Mouse (Mus musculus): ENCODE data around the gene Olfr95. TPM values are rescaled to one million over a fixed set of nuclear protein-coding genes. Genes with fewer than 3 reads are reported as not detected.

Olfr95 gene
- total and polyA plus RNA-seq, 3 experiments, result 0.05 TPM; not detected in 2

DNA sequence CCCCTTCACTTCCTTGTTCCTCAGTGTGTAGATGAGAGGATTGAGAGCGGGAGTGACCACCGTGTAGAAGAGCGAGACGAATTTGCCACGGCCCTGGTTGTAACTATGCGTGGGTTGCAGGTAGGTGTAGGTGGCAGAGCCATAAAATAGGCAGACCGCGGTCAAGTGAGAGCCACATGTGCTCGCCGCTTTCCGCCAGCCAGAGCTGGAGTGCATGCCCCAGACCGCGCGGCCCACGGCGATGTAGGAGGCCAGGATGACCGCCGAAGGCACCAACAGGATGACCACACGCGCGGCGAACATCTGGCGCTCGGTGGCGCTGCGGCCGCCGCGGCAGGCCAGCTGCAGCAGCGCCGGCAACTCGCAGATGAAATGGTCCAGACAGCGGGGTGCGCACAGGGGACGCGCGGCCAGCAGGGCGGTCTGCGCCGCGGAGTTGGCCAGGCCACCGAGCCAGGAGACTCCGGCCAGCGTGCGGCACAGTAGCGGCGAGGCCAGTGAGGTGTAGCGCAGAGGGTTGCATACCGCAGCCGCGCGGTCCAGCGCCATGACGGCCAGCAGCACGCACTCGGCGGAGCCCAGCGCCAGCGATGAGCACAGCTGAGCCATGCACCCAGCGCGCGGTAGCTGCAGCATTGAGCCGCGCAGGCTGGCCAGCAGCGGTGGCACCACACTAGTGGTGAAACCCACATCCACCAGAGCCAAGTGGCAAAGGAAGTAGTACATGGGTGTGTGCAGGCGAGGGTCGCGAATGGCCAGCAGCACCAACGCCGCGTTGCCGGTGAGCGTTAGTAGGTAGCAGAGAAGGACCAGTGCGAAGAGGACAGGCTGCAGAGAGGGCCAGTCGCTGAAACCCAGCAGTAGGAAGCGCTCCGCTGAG, 15.8 kb downstream of the Olfr95 start:
- Histone ChIP-seq H3K36me3 (replicated peaks) (no peaks in the 10 kb centered on the region), H3K4me1 (ENCODE audit: insufficient read depth, low read depth, low read length) (no peaks in the 10 kb centered on the region), H3K4me3 (ENCODE audit: low read depth, low read length) (no peak overlapping the region; the same call in 1 of the 2 replicates), H3K9me3 (replicated peaks) (peaks cover 8% of the 10 kb centered on the region), H3K27me3 (ENCODE audit: insufficient read depth, low read length) (peaks cover 3% of the 10 kb centered on the region; the same call in 1 of the 2 replicates)
- DNase-seq (ENCODE audit: low spot score) (no peak), ATAC-seq (ENCODE audit: extremely low read depth, insufficient number of reproducible peaks, low FRiP score, poor library complexity, severe bottlenecking) (no peak)
- TF ChIP-seq CTCF (IDR thresholded peaks at IDR 0.05; ENCODE audit: low read depth, low read length) (no peak), TAL1 (conservative IDR thresholded peaks at IDR 0.05; ENCODE audit: low read depth, low read length) (no peak), POLR2AphosphoS5 (IDR thresholded peaks at IDR 0.05; ENCODE audit: insufficient replicate concordance, low read depth, low read length) (no peak), GATA1 (IDR thresholded peaks at IDR 0.05; ENCODE audit: borderline replicate concordance, low read length) (no peak), GATA2 (IDR thresholded peaks at IDR 0.05; ENCODE audit: borderline replicate concordance, low read depth, low read length) (no peak)

DNA sequence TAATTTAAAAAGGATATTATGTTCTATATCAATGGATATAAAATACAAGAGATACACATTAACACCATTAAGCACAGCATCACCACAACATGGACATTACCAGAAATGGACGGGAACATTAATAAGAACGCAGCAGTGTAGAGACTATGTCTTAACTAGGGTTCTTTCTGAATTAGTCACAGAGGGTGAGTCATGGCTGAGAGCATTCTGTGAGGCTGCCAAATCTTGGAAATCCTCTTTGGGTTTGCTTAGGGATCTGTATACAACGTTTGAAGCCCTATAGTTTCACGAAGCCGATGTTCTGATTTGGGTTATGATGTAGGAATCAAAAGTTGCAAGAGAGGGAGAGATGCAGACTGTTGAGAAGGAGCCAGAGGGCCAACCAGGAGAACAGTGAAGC, 18.1 kb downstream of the Olfr95 start:
- DNase-seq (ENCODE audit: low spot score) (no peak), ATAC-seq (ENCODE audit: extremely low read depth, insufficient number of reproducible peaks, low FRiP score, poor library complexity, severe bottlenecking) (no peak)
- Histone ChIP-seq H3K27me3 (ENCODE audit: insufficient read depth, low read length) (peaks cover 3% of the 10 kb centered on the region; the same call in 1 of the 2 replicates), H3K4me1 (ENCODE audit: insufficient read depth, low read depth, low read length) (no peaks in the 10 kb centered on the region), H3K36me3 (replicated peaks) (no peaks in the 10 kb centered on the region), H3K4me3 (ENCODE audit: low read depth, low read length) (no peak overlapping the region), H3K9me3 (replicated peaks) (peaks cover 8% of the 10 kb centered on the region)
- TF ChIP-seq CTCF (IDR thresholded peaks at IDR 0.05; ENCODE audit: low read depth, low read length) (no peak), TAL1 (conservative IDR thresholded peaks at IDR 0.05; ENCODE audit: low read depth, low read length) (no peak), GATA2 (IDR thresholded peaks at IDR 0.05; ENCODE audit: borderline replicate concordance, low read depth, low read length) (no peak), GATA1 (IDR thresholded peaks at IDR 0.05; ENCODE audit: borderline replicate concordance, low read length) (no peak), POLR2AphosphoS5 (IDR thresholded peaks at IDR 0.05; ENCODE audit: insufficient replicate concordance, low read depth, low read length) (no peak)

DNA sequence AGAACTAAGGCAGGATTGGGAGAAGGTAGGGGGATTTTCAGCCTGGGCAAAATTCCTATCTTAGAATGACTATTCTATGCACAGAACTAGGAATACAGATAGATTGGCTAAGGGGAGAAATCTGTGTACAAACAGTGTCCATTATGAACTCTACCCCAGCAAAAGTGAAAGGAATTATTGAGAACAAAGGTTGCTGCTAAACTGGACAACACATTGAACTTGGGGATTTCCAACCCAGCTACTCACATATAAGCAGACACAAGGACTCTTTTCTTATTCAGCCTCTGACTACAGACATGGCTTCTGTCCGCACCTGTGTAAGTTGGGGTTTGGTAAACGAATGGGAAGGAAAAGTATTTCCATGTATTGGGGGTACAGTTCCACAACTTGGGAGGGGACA, 19.3 kb downstream of the Olfr95 start, which contains the start of gene Ubd:
Gene Ubd, plus strand, starts transcription at position 237 of the 400 bp plus-strand sequence.
- Histone ChIP-seq H3K27me3 (ENCODE audit: insufficient read depth, low read length) (peaks cover 3% of the 10 kb centered on the region; the same call in 1 of the 2 replicates), H3K9me3 (replicated peaks) (peaks cover 8% of the 10 kb centered on the region), H3K36me3 (replicated peaks) (no peaks in the 10 kb centered on the region), H3K4me3 (ENCODE audit: low read depth, low read length) (no peak within 1 kb of the TSS), H3K4me1 (ENCODE audit: insufficient read depth, low read depth, low read length) (no peaks in the 10 kb centered on the region)
- DNase-seq (ENCODE audit: low spot score) (no peak), ATAC-seq (ENCODE audit: extremely low read depth, insufficient number of reproducible peaks, low FRiP score, poor library complexity, severe bottlenecking) (no peak)
- no peak for TF ChIP-seq GATA2 (IDR thresholded peaks at IDR 0.05; ENCODE audit: borderline replicate concordance, low read depth, low read length)
- no peak for TF ChIP-seq POLR2AphosphoS5 (IDR thresholded peaks at IDR 0.05; ENCODE audit: insufficient replicate concordance, low read depth, low read length)
- no peak for TF ChIP-seq CTCF (IDR thresholded peaks at IDR 0.05; ENCODE audit: low read depth, low read length)

DNA sequence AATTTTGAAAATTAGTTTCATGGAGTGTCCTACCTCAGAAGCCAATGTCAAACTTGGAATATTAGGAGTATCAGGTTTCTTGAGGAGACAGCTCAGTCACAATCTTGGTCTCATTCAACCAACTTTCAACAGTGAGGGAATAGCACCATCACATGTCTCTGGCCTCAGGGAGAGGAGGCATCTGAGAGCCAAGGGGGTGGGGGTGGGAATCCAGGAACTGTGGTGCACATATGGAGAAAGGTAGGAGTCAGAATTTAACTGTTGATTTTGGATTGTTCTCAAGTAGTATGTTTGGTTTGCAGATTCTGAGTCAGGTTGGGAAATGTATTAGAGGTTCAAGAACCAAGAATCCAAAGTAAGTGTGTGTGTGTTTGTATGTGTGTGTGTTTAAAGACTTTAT, 19.9 kb downstream of the Olfr95 start:
- Histone ChIP-seq H3K4me3 (ENCODE audit: low read depth, low read length) (no peak overlapping the region), H3K36me3 (replicated peaks) (no peaks in the 10 kb centered on the region), H3K9me3 (replicated peaks) (peaks cover 8% of the 10 kb centered on the region), H3K27me3 (ENCODE audit: insufficient read depth, low read length) (peaks cover 3% of the 10 kb centered on the region; the same call in 1 of the 2 replicates), H3K4me1 (ENCODE audit: insufficient read depth, low read depth, low read length) (no peaks in the 10 kb centered on the region)
- no peak for ATAC-seq (ENCODE audit: extremely low read depth, insufficient number of reproducible peaks, low FRiP score, poor library complexity, severe bottlenecking)
- TF ChIP-seq CTCF (IDR thresholded peaks at IDR 0.05; ENCODE audit: low read depth, low read length) (no peak), GATA1 (IDR thresholded peaks at IDR 0.05; ENCODE audit: borderline replicate concordance, low read length) (no peak)
- no peak for DNase-seq (ENCODE audit: low spot score)

DNA sequence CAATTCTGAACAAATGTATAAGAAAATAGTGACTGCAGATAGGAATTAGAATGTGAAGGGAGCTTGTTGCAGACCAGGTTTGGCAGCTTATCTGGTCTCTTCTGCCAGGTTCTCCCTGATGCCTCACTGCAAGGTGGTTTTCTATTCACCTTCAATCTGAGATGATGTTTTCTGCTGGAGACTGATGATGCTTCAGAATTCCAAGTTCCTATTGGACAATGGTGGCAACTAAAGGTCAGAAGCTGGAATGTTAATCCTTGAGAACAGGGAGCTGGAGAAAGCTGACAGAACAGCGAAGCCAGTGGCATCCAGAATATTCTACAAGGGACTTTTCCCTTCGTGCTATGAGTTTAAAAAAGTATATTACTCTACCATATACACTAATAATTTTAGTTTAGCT, 22.2 kb downstream of the Olfr95 start:
- Histone ChIP-seq H3K27me3 (ENCODE audit: insufficient read depth, low read length) (no peaks in the 10 kb centered on the region), H3K4me1 (ENCODE audit: insufficient read depth, low read depth, low read length) (no peaks in the 10 kb centered on the region), H3K4me3 (ENCODE audit: low read depth, low read length) (no peak overlapping the region), H3K9me3 (replicated peaks) (no peaks in the 10 kb centered on the region), H3K36me3 (replicated peaks) (no peaks in the 10 kb centered on the region)
- TF ChIP-seq CTCF (IDR thresholded peaks at IDR 0.05; ENCODE audit: low read depth, low read length) (no peak), GATA1 (IDR thresholded peaks at IDR 0.05; ENCODE audit: borderline replicate concordance, low read length) (no peak), POLR2AphosphoS5 (IDR thresholded peaks at IDR 0.05; ENCODE audit: insufficient replicate concordance, low read depth, low read length) (no peak), GATA2 (IDR thresholded peaks at IDR 0.05; ENCODE audit: borderline replicate concordance, low read depth, low read length) (no peak), TAL1 (conservative IDR thresholded peaks at IDR 0.05; ENCODE audit: low read depth, low read length) (no peak)
- DNase-seq (ENCODE audit: low spot score) (no peak), ATAC-seq (ENCODE audit: extremely low read depth, insufficient number of reproducible peaks, low FRiP score, poor library complexity, severe bottlenecking) (no peak)

DNA sequence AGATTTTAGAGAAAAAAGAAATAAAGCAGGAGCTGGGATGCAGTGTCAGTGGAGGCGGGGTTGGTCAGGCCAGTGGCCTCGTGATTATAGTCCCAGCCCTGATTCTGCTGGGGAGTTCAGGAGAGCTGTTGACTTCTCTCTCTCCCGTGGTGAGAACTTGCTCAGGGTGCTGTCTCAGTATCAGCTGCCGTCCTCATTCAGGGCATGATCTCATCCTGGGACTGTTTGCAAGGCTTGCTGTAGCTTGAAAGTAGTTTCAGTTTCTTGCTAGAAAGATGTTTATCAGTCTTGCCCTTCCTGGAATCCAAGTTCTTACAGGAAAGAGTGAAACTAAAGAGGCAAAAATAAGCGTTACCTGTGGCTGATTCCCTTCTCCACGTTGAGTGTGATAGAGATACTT, 27.4 kb downstream of the Olfr95 start:
- H3K4me3 ChIP-seq (ENCODE audit: low read depth, low read length), result no peak overlapping the region
- DNase-seq (ENCODE audit: low spot score) (no peak), ATAC-seq (ENCODE audit: extremely low read depth, insufficient number of reproducible peaks, low FRiP score, poor library complexity, severe bottlenecking) (no peak)
- no peaks in the 10 kb centered on the region for H3K9me3 ChIP-seq (replicated peaks)
- H3K27me3 ChIP-seq (ENCODE audit: insufficient read depth, low read length), result no peaks in the 10 kb centered on the region
- TF ChIP-seq CTCF (IDR thresholded peaks at IDR 0.05; ENCODE audit: low read depth, low read length), result no peak
- TF ChIP-seq GATA2 (IDR thresholded peaks at IDR 0.05; ENCODE audit: borderline replicate concordance, low read depth, low read length), result no peak
- no peak for TF ChIP-seq TAL1 (conservative IDR thresholded peaks at IDR 0.05; ENCODE audit: low read depth, low read length)
- TF ChIP-seq GATA1 (IDR thresholded peaks at IDR 0.05; ENCODE audit: borderline replicate concordance, low read length), result no peak
- TF ChIP-seq POLR2AphosphoS5 (IDR thresholded peaks at IDR 0.05; ENCODE audit: insufficient replicate concordance, low read depth, low read length), result no peak
- H3K4me1 ChIP-seq (ENCODE audit: insufficient read depth, low read depth, low read length), result no peaks in the 10 kb centered on the region; the same call in 1 of the 2 replicates
- H3K36me3 ChIP-seq (replicated peaks), result no peaks in the 10 kb centered on the region

All from G1E (cell line).